Mouse (Mus musculus) CD4-positive helper T cell, adult 2 months (primary cell): ENCODE measurements at regions not wholly inside any gene's neighbourhood (a gene's known extent, or its start where the extent isn't known, plus 50 kb on each side); places are given as distances from the start of the nearest gene placed in this dataset.

Experiments used
- DNase-seq: peaks from one replicate; pipeline ENCODE4 v3.0.0-alpha.2; 2012; ENCODE audit warnings: low read depth, missing footprints, low spot score

- DNase-seq, result no peak
These were observed 302.9 kb upstream of the Epha3 start for GRCm38 (mm10) chr16:64166676-64167407.

GRCm38 (mm10) chr16:64166036-64166435 lies 302.1 kb upstream of the Epha3 start:
- no peak for DNase-seq

- DNase-seq, result no peak
These were observed 281.9 kb upstream of the Epha3 start for GRCm38 (mm10) chr16:64145687-64146535.
